Mouse (Mus musculus): ENCODE results near the gene Mllt10.

Mllt10 gene

GRCm38 (mm10) chr2:18055016-18055928 is at the start of gene Mllt10:
TSS of gene Mllt10 (plus strand) at chr2:18055237.
- DNase-seq (ENCODE audit: low read depth), result peak; percentile 41

- DNase-seq (ENCODE audit: low read depth), result no peak
These were observed 43.8 kb upstream of the Mllt10 start for GRCm38 (mm10) chr2:18011226-18011625.

- DNase-seq (ENCODE audit: low read depth), result no peak
These were observed 42.2 kb upstream of the Mllt10 start for GRCm38 (mm10) chr2:18012866-18013265.

- no peak for DNase-seq (ENCODE audit: low read depth)
These were observed 39.5 kb upstream of the Mllt10 start for GRCm38 (mm10) chr2:18015581-18015980.

- no peak for DNase-seq (ENCODE audit: low read depth)
These were observed 38.4 kb upstream of the Mllt10 start for GRCm38 (mm10) chr2:18016639-18017038.

GRCm38 (mm10) chr2:18017321-18017720 is 37.7 kb upstream of the Mllt10 start:
- no peak for DNase-seq (ENCODE audit: low read depth)

GRCm38 (mm10) chr2:18019122-18019521 is 35.9 kb upstream of the Mllt10 start:
- DNase-seq (ENCODE audit: low read depth), result no peak

GRCm38 (mm10) chr2:18022886-18023285 is 32.2 kb upstream of the Mllt10 start:
- DNase-seq (ENCODE audit: low read depth), result no peak

- no peak for DNase-seq (ENCODE audit: low read depth)
These were observed 29.9 kb upstream of the Mllt10 start for GRCm38 (mm10) chr2:18025116-18025515.

GRCm38 (mm10) chr2:18025781-18026115 is 29.3 kb upstream of the Mllt10 start:
- no peak for DNase-seq (ENCODE audit: low read depth)

- peak; percentile 55 for DNase-seq (ENCODE audit: low read depth)
These were observed 28.7 kb upstream of the Mllt10 start for GRCm38 (mm10) chr2:18026116-18026947.

GRCm38 (mm10) chr2:18027448-18028139 is 27.4 kb upstream of the Mllt10 start:
- DNase-seq (ENCODE audit: low read depth), result peak; percentile 95

GRCm38 (mm10) chr2:18028140-18029021 is 26.7 kb upstream of the Mllt10 start:
- peak; percentile 74 for DNase-seq (ENCODE audit: low read depth)

- no peak for DNase-seq (ENCODE audit: low read depth)
These were observed 25.4 kb upstream of the Mllt10 start for GRCm38 (mm10) chr2:18029656-18030055.

- DNase-seq (ENCODE audit: low read depth), result no peak
These were observed 24.5 kb upstream of the Mllt10 start for GRCm38 (mm10) chr2:18030581-18030980.

GRCm38 (mm10) chr2:18031271-18031821 is 23.7 kb upstream of the Mllt10 start:
- no peak for DNase-seq (ENCODE audit: low read depth)

GRCm38 (mm10) chr2:18031831-18032537 is 23.1 kb upstream of the Mllt10 start:
- DNase-seq (ENCODE audit: low read depth), result no peak

GRCm38 (mm10) chr2:18032538-18032895 is 22.5 kb upstream of the Mllt10 start:
- no peak for DNase-seq (ENCODE audit: low read depth)

- no peak for DNase-seq (ENCODE audit: low read depth)
These were observed 21.6 kb upstream of the Mllt10 start for GRCm38 (mm10) chr2:18033166-18034108.

Data from induced T-regulatory cell, adult 2 months (primary cell).